Mouse (Mus musculus): ENCODE data around the gene Wif1. TPM values are rescaled to one million over a fixed set of nuclear protein-coding genes. Genes with fewer than 3 reads are reported as not detected.
A peak's percentile ranks its signal among the peaks of the same experiment; 100 is the strongest.

Gene Wif1
- polyA plus RNA-seq, 1 experiment from 2014 or later, result 7.5 TPM

DNA sequence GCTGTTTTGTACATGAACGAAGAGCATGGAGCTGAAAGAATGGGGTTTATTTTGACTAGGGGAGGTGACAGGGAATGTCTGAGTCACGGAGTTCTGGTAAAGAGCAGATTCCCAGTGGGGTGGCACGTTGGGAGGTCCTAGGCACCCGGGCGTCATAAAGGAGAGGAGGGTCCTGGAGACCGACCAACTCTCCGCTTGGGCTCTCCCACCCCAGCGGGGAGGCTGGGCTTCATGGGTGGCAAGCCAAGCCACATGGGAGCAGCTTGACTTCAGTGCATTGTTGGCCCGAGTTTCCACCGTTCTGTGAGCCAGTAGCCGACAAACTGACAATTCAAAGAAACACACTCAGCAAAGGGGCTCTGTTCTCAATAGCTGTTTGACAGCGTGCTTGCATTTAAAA lies 64.5 kb downstream of the Wif1 start:
- DNase-seq (peak; percentile 69), ATAC-seq (ENCODE audit: insufficient read depth) (peak; percentile 71; the same call in 1 of the 2 replicates)
- no peak overlapping the region for H3K4me2 ChIP-seq
- no peaks in the 10 kb centered on the region for H3K9me3 ChIP-seq (ENCODE audit: low read depth, low read length)
- H3K27ac ChIP-seq (ENCODE audit: low read depth), result no peak overlapping the region
- H3K4me3 ChIP-seq (ENCODE audit: low read depth, low read length), result no peak overlapping the region
- H3K4me1 ChIP-seq (ENCODE audit: insufficient read depth), result no peaks in the 10 kb centered on the region; the same call in 1 of the 2 replicates
- no peak for TF ChIP-seq CTCF (IDR thresholded peaks at IDR 0.05; ENCODE audit: low read depth)
- no peaks in the 10 kb centered on the region for H3K36me3 ChIP-seq (ENCODE audit: insufficient read depth)
- no peak overlapping the region for H3K9ac ChIP-seq
- H3K27me3 ChIP-seq (ENCODE audit: insufficient read depth, low read length), result no peaks in the 10 kb centered on the region
- WGBS, result 47% methylated on average over 12 of the region's 12 CpGs

DNA sequence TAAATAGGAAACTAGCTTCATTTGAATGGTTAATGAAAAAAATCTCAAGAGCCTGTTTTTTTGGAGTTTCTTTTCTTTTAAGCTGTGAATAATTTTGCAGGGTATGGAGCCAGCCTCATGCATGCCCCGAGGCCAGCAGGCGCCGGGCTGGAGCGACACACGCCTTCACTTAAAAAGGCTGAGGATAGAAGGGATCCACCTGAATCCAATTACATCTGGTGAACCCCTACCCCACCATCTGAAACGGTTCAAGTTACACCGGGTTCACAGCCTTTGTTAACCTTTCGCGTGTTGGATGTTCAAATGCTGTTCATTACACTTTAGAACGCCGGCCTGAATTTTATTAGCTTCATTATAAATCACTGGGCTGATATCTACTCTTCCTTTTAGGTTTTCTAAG lies 65.9 kb downstream of the Wif1 start:
- WGBS, result 41% methylated on average over 11 of the region's 11 CpGs
- no peak overlapping the region for H3K4me2 ChIP-seq
- no peak for DNase-seq
- H3K27me3 ChIP-seq (ENCODE audit: insufficient read depth, low read length), result no peaks in the 10 kb centered on the region
- H3K36me3 ChIP-seq (ENCODE audit: insufficient read depth), result no peaks in the 10 kb centered on the region
- TF ChIP-seq CTCF (IDR thresholded peaks at IDR 0.05; ENCODE audit: low read depth), result no peak
- no peak for ATAC-seq (ENCODE audit: insufficient read depth)
- no peaks in the 10 kb centered on the region; the same call in 1 of the 2 replicates for H3K4me1 ChIP-seq (ENCODE audit: insufficient read depth)
- no peak overlapping the region for H3K27ac ChIP-seq (ENCODE audit: low read depth)
- no peaks in the 10 kb centered on the region for H3K9me3 ChIP-seq (ENCODE audit: low read depth, low read length)
- no peak overlapping the region for H3K4me3 ChIP-seq (ENCODE audit: low read depth, low read length)
- no peak overlapping the region for H3K9ac ChIP-seq

DNA sequence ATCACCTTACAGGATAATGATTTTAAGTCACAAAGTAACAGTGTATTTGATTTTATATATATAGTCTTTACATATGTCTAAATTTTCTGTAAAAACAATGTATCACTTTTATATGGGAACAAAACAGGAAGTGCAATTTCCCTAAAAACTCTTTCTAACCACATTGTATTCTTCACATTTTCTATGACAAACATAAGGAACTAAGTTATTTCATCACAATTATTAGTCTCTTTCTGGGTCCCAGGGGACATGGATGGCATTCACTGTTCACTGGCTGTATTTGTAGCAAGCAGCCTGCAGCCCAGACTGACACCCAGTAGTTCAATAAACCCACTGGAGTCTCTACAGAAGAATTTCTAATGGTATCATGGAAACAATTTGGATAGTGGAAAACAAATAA lies 82.4 kb downstream of the Wif1 start:
- no peak overlapping the region for H3K4me3 ChIP-seq (ENCODE audit: low read depth, low read length)
- no peaks in the 10 kb centered on the region for H3K9me3 ChIP-seq (ENCODE audit: low read depth, low read length)
- no peaks in the 10 kb centered on the region for H3K36me3 ChIP-seq (ENCODE audit: insufficient read depth)
- H3K9ac ChIP-seq, result no peak overlapping the region
- H3K4me1 ChIP-seq (ENCODE audit: insufficient read depth), result no peaks in the 10 kb centered on the region; the same call in 1 of the 2 replicates
- H3K27ac ChIP-seq (ENCODE audit: low read depth), result no peak overlapping the region
- ATAC-seq (ENCODE audit: insufficient read depth) (no peak), DNase-seq (no peak)
- no peaks in the 10 kb centered on the region for H3K27me3 ChIP-seq (ENCODE audit: insufficient read depth, low read length)
- no peak overlapping the region for H3K4me2 ChIP-seq
- no peak for TF ChIP-seq CTCF (IDR thresholded peaks at IDR 0.05; ENCODE audit: low read depth)

DNA sequence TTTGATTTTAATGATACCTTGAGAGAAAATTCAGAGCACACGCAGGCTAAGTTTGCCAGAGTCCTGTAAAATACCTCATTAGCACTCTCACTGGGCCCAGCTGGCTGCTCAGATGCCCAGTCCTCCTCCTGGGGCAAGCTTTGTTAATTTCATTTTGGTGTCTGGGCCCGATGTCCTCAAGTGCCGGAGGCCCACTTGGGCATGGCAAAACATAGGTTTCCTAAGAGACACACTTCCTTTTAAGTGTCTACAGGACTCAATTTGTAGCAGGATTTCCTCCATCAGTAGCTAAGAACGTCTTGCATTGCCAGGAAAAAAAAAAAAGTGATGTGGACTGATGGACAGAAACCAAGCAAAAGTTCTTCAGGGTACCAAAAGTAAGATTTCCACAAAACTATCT lies 82.9 kb downstream of the Wif1 start:
- H3K9me3 ChIP-seq (ENCODE audit: low read depth, low read length), result no peaks in the 10 kb centered on the region
- no peaks in the 10 kb centered on the region for H3K36me3 ChIP-seq (ENCODE audit: insufficient read depth)
- 54% methylated on average over 4 of the region's 4 CpGs for WGBS
- ATAC-seq (ENCODE audit: insufficient read depth) (no peak), DNase-seq (no peak)
- no peak overlapping the region for H3K4me2 ChIP-seq
- no peaks in the 10 kb centered on the region; the same call in 1 of the 2 replicates for H3K4me1 ChIP-seq (ENCODE audit: insufficient read depth)
- H3K9ac ChIP-seq, result no peak overlapping the region
- TF ChIP-seq CTCF (IDR thresholded peaks at IDR 0.05; ENCODE audit: low read depth), result no peak
- H3K27ac ChIP-seq (ENCODE audit: low read depth), result no peak overlapping the region
- H3K4me3 ChIP-seq (ENCODE audit: low read depth, low read length), result no peak overlapping the region
- H3K27me3 ChIP-seq (ENCODE audit: insufficient read depth, low read length), result no peaks in the 10 kb centered on the region

- Histone ChIP-seq H3K9me3 (ENCODE audit: low read depth, low read length) (no peaks in the 10 kb centered on the region), H3K4me1 (ENCODE audit: insufficient read depth) (no peaks in the 10 kb centered on the region; the same call in 1 of the 2 replicates), H3K27me3 (ENCODE audit: insufficient read depth, low read length) (no peaks in the 10 kb centered on the region), H3K36me3 (ENCODE audit: insufficient read depth) (no peaks in the 10 kb centered on the region), H3K4me3 (ENCODE audit: low read depth, low read length) (no peak overlapping the region), H3K27ac (ENCODE audit: low read depth) (no peak overlapping the region), H3K4me2 (no peak overlapping the region), H3K9ac (no peak overlapping the region)
- WGBS, result 66% methylated on average over 6 of the region's 6 CpGs
- ATAC-seq (ENCODE audit: insufficient read depth), result no peak
- no peak for DNase-seq
- TF ChIP-seq CTCF (IDR thresholded peaks at IDR 0.05; ENCODE audit: low read depth), result no peak
Observed at GRCm38 (mm10) chr10:121120751-121121150, 87.0 kb downstream of the Wif1 start.

- Histone ChIP-seq H3K9me3 (ENCODE audit: low read depth, low read length) (no peaks in the 10 kb centered on the region), H3K4me1 (ENCODE audit: insufficient read depth) (no peaks in the 10 kb centered on the region; the same call in 1 of the 2 replicates), H3K27me3 (ENCODE audit: insufficient read depth, low read length) (no peaks in the 10 kb centered on the region), H3K4me2 (no peak overlapping the region), H3K36me3 (ENCODE audit: insufficient read depth) (no peaks in the 10 kb centered on the region), H3K4me3 (ENCODE audit: low read depth, low read length) (no peak overlapping the region), H3K9ac (no peak overlapping the region), H3K27ac (ENCODE audit: low read depth) (no peak overlapping the region)
- DNase-seq (no peak), ATAC-seq (ENCODE audit: insufficient read depth) (no peak)
- peak; percentile 25; the same call in 1 of the 2 replicates for TF ChIP-seq CTCF (IDR thresholded peaks at IDR 0.05; ENCODE audit: low read depth)
- 91% methylated on average over 16 of the region's 16 CpGs for WGBS
Observed at GRCm38 (mm10) chr10:121124481-121124880, 90.7 kb downstream of the Wif1 start.

DNA sequence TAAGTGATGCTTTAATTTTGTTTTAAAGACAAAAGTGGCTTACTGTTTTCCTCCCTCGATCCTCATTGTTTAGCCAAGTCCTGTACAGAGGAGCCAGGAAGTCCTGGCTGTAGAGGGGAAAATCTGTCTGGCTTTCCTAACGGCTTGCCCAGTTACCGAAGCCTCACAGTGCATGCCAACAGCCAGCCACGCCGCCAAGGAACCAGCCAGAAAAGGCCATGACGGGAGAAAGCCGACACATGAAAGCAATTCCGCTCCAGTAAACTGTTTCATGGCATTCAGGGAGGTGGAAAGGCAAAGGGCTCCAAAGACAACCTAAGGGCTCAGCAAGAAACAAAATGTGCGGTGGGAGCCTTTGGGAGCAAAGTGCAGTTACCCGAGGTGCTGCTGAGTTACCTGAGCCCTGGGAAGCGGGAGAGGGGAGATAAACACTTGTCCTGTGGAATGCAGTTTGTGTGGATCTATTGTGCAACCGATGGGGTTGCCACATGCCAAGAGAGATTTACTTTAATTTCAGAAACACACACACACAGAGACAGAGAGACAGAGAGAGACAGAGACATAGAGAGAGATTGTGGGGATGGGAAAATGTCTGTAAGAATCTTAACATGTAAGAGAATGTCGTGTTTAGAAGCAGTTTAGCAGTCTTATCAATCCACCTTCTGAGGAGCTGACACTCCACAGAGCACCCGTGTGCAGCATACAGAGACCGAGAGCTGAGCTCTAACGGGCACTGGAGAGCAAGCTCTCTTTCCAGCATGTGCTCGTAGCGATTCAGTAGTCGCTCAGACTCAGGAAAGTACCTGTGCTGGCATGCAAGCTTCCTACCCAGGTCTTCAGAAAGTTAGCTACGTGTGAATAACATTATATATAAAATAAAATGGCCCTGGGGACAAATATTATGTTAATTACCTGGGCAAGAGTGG lies 95.5 kb downstream of the Wif1 start:
- Histone ChIP-seq H3K4me3 (ENCODE audit: low read depth, low read length) (no peak overlapping the region), H3K4me2 (peak overlapping the region; percentile 18), H3K9me3 (ENCODE audit: low read depth, low read length) (no peaks in the 10 kb centered on the region), H3K9ac (no peak overlapping the region), H3K4me1 (ENCODE audit: insufficient read depth) (no peaks in the 10 kb centered on the region), H3K36me3 (ENCODE audit: insufficient read depth) (no peaks in the 10 kb centered on the region), H3K27me3 (ENCODE audit: insufficient read depth, low read length) (no peaks in the 10 kb centered on the region), H3K27ac (ENCODE audit: low read depth) (no peak overlapping the region)
- DNase-seq (peak; percentile 42), ATAC-seq (ENCODE audit: insufficient read depth) (no peak)
- WGBS, result 41% methylated on average over 20 of the region's 20 CpGs
- TF ChIP-seq CTCF (IDR thresholded peaks at IDR 0.05; ENCODE audit: low read depth), result no peak

Other genes starting within 250 kb of the Wif1 start
- gene Msrb3, start 134.9 kb upstream of the Wif1 start, polyA plus RNA-seq (2014; fragmentation: Nextera tagmentation; extraction: Ambion mirVana), result 13.0 and 14.1 TPM in 2 replicates
- 5.3 and 5.6 TPM in 2 replicates for gene Lemd3, start 54.6 kb upstream of the Wif1 start, polyA plus RNA-seq (2014; fragmentation: Nextera tagmentation; extraction: Ambion mirVana)